Mouse (Mus musculus): ENCODE results near the gene Iqck. TPM values are rescaled to one million over a fixed set of nuclear protein-coding genes. Genes with fewer than 3 reads are reported as not detected.

Gene Iqck
- polyA plus RNA-seq, 1 experiment from 2014 or later = 3.8 TPM

DNA sequence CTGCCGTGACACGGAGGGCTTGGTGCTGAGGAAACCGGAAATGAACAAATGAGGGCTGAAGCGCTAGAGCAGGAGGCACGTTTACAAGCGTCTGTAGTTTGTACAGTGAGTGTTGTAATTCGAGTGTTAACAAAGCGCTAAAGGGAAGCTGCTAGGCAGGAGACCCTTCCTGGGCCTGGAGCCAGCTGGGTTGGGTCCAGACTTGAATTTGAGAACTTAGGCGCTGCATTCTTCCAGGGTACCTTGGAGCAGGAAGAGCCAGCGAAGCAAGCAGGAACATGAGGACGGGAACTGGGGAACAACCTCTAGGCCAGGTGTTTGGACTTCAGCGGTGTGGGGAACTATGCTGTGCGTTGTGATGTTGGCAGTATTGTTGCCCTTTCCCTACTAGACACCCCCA, 47.4 kb downstream of the Iqck start:
- Histone ChIP-seq H3K9me3 (ENCODE audit: control insufficient read depth, low read length) (no peaks in the 10 kb centered on the region), H3K9ac (ENCODE audit: low read depth, low read length) (no peak overlapping the region), H3K4me3 (ENCODE audit: low read length) (no peak overlapping the region), H3K4me2 (ENCODE audit: low read length) (peak overlapping the region; percentile 34), H3K4me1 (ENCODE audit: control insufficient read depth, insufficient read depth, low read depth, low read length) (peaks cover 8% of the 10 kb centered on the region; the same call in 1 of the 2 replicates), H3K27me3 (replicated peaks; ENCODE audit: control insufficient read depth, insufficient read depth, low read length) (no peaks in the 10 kb centered on the region), H3K36me3 (ENCODE audit: control insufficient read depth, insufficient read depth, low read length) (no peaks in the 10 kb centered on the region), H3K27ac (ENCODE audit: low read depth, low read length) (0 out of 2 replicates have a peak overlapping the region, but pooled peaks have one; percentile 54)
- peak; percentile 73 for ATAC-seq
- 36% methylated on average over 13 of the region's 13 CpGs for WGBS

- H3K4me3 ChIP-seq (ENCODE audit: low read length) = no peak overlapping the region
- WGBS = 90% methylated on average over 9 of the region's 9 CpGs
- peaks cover 8% of the 10 kb centered on the region; the same call in 1 of the 2 replicates for H3K4me1 ChIP-seq (ENCODE audit: control insufficient read depth, insufficient read depth, low read depth, low read length)
- H3K4me2 ChIP-seq (ENCODE audit: low read length) = no peak overlapping the region
- no peak overlapping the region for H3K9ac ChIP-seq (ENCODE audit: low read depth, low read length)
- H3K27me3 ChIP-seq (replicated peaks; ENCODE audit: control insufficient read depth, insufficient read depth, low read length) = no peaks in the 10 kb centered on the region
- no peaks in the 10 kb centered on the region for H3K36me3 ChIP-seq (ENCODE audit: control insufficient read depth, insufficient read depth, low read length)
- no peaks in the 10 kb centered on the region for H3K9me3 ChIP-seq (ENCODE audit: control insufficient read depth, low read length)
- no peak overlapping the region for H3K27ac ChIP-seq (ENCODE audit: low read depth, low read length)
- ATAC-seq = no peak
Observed at GRCm38 (mm10) chr7:118903879-118904278, 48.3 kb downstream of the Iqck start.

GRCm38 (mm10) chr7:118904530-118904929, 49.0 kb downstream of the Iqck start:
- WGBS = 86% methylated on average over 4 of the region's 4 CpGs

DNA sequence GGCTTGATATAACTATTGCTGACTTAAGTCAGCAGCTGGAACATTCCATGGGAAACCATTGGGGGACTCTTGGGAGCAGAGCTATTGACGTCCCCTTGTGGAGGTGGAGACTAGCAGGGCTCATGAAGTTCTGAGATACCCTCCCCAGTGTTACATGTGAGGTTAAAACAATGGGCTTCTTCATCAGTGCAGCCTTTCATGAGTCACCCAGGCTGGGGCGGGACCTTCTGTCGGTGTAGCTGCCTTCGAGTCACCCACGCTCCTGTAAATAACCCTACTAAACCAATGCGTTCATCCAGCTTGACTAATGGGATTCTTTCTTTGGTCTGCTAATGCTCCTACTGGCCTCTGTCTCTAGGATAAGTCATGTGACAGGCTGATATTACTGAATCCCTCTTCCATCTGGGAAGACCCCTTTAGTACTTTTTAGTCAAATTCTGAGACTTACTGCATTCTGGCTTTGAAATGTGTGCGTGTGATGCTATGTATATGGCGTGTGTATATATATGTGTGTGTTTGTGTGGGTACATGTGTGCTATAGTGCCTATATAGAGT, 53.5 kb downstream of the Iqck start:
- Histone ChIP-seq H3K4me3 (ENCODE audit: low read length) (no peak overlapping the region), H3K4me2 (ENCODE audit: low read length) (no peak overlapping the region), H3K36me3 (ENCODE audit: control insufficient read depth, insufficient read depth, low read length) (no peaks in the 10 kb centered on the region), H3K27ac (ENCODE audit: low read depth, low read length) (no peak overlapping the region), H3K27me3 (replicated peaks; ENCODE audit: control insufficient read depth, insufficient read depth, low read length) (no peaks in the 10 kb centered on the region), H3K9ac (ENCODE audit: low read depth, low read length) (no peak overlapping the region), H3K9me3 (ENCODE audit: control insufficient read depth, low read length) (no peaks in the 10 kb centered on the region), H3K4me1 (ENCODE audit: control insufficient read depth, insufficient read depth, low read depth, low read length) (peaks cover 8% of the 10 kb centered on the region; the same call in 1 of the 2 replicates)
- WGBS = 72% methylated on average over 8 of the region's 8 CpGs
- ATAC-seq = no peak

More at GRCm38 (mm10) chr7:118904530-118904929, 49.0 kb downstream of the Iqck start:
- H3K4me1 ChIP-seq (ENCODE audit: control insufficient read depth, insufficient read depth, low read depth, low read length) = peaks cover 8% of the 10 kb centered on the region; the same call in 1 of the 2 replicates
- H3K27ac ChIP-seq (ENCODE audit: low read depth, low read length) = no peak overlapping the region
- no peaks in the 10 kb centered on the region for H3K36me3 ChIP-seq (ENCODE audit: control insufficient read depth, insufficient read depth, low read length)
- ATAC-seq = no peak
- H3K4me3 ChIP-seq (ENCODE audit: low read length) = no peak overlapping the region
- no peak overlapping the region for H3K9ac ChIP-seq (ENCODE audit: low read depth, low read length)
- no peaks in the 10 kb centered on the region for H3K27me3 ChIP-seq (replicated peaks; ENCODE audit: control insufficient read depth, insufficient read depth, low read length)
- no peaks in the 10 kb centered on the region for H3K9me3 ChIP-seq (ENCODE audit: control insufficient read depth, low read length)
- no peak overlapping the region for H3K4me2 ChIP-seq (ENCODE audit: low read length)

DNA sequence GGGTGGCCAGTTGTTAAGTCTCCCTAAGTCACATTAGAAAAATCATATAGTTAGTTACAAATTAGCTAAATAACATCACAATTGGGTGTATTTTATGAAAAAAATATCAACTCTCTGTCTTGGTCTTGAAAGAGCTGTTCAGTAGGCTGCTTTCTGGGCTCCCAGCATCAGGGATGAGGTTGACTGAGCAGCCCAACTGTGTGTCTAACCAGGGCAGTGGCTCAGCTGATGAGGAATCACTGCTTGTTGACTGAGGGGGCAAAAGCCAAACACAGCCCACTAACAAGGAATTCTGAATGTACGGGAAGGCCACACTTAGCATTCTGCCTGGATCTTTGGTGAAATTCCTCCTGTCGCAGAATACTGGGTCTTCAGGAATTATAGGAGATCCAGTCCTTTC, 54.9 kb downstream of the Iqck start:
- H3K27ac ChIP-seq (ENCODE audit: low read depth, low read length) = no peak overlapping the region
- H3K4me3 ChIP-seq (ENCODE audit: low read length) = no peak overlapping the region
- no peak overlapping the region for H3K9ac ChIP-seq (ENCODE audit: low read depth, low read length)
- 77% methylated on average over 2 of the region's 2 CpGs for whole genome bisulfite sequencing
- H3K4me1 ChIP-seq (ENCODE audit: control insufficient read depth, insufficient read depth, low read depth, low read length) = peaks cover 8% of the 10 kb centered on the region; the same call in 1 of the 2 replicates
- no peak overlapping the region for H3K4me2 ChIP-seq (ENCODE audit: low read length)
- ATAC-seq = no peak
- H3K27me3 ChIP-seq (replicated peaks; ENCODE audit: control insufficient read depth, insufficient read depth, low read length) = no peaks in the 10 kb centered on the region
- no peaks in the 10 kb centered on the region for H3K9me3 ChIP-seq (ENCODE audit: control insufficient read depth, low read length)
- no peaks in the 10 kb centered on the region for H3K36me3 ChIP-seq (ENCODE audit: control insufficient read depth, insufficient read depth, low read length)

DNA sequence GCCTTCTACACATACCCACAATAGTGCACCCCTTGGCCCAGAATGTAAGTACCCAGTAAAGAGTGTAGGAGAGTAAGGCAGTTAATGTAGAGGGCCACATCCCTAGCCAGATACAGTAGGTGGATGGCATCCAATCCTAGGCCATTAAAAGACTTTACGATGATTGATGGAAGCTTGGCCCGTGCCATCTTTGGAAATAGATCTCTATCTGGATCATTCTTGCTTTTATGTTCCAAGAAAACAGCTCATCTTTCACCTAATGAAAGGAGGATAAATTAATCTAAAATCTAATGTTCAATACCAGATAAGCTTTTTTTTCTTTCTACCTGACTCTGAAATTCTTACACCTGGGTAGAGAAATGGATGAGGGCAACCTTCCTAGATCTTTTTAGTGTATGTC, 55.6 kb downstream of the Iqck start:
- no peaks in the 10 kb centered on the region for H3K9me3 ChIP-seq (ENCODE audit: control insufficient read depth, low read length)
- no peak for ATAC-seq
- H3K27ac ChIP-seq (ENCODE audit: low read depth, low read length) = no peak overlapping the region
- H3K4me1 ChIP-seq (ENCODE audit: control insufficient read depth, insufficient read depth, low read depth, low read length) = peaks cover 8% of the 10 kb centered on the region; the same call in 1 of the 2 replicates
- H3K4me2 ChIP-seq (ENCODE audit: low read length) = no peak overlapping the region
- H3K27me3 ChIP-seq (replicated peaks; ENCODE audit: control insufficient read depth, insufficient read depth, low read length) = no peaks in the 10 kb centered on the region
- H3K4me3 ChIP-seq (ENCODE audit: low read length) = no peak overlapping the region
- H3K9ac ChIP-seq (ENCODE audit: low read depth, low read length) = no peak overlapping the region
- no peaks in the 10 kb centered on the region for H3K36me3 ChIP-seq (ENCODE audit: control insufficient read depth, insufficient read depth, low read length)
- WGBS = 90% methylated on average over 2 of the region's 2 CpGs

GRCm38 (mm10) chr7:118911571-118911970, 56.0 kb downstream of the Iqck start:
- Histone ChIP-seq H3K9ac (ENCODE audit: low read depth, low read length) (no peak overlapping the region), H3K4me3 (ENCODE audit: low read length) (no peak overlapping the region), H3K27me3 (replicated peaks; ENCODE audit: control insufficient read depth, insufficient read depth, low read length) (no peaks in the 10 kb centered on the region), H3K9me3 (ENCODE audit: control insufficient read depth, low read length) (no peaks in the 10 kb centered on the region), H3K27ac (ENCODE audit: low read depth, low read length) (no peak overlapping the region), H3K4me2 (ENCODE audit: low read length) (no peak overlapping the region), H3K4me1 (ENCODE audit: control insufficient read depth, insufficient read depth, low read depth, low read length) (peaks cover 8% of the 10 kb centered on the region; the same call in 1 of the 2 replicates), H3K36me3 (ENCODE audit: control insufficient read depth, insufficient read depth, low read length) (no peaks in the 10 kb centered on the region)
- 53% methylated on average over 7 of the region's 7 CpGs for WGBS
- 0 out of 2 replicates have a peak, but pooled peaks have one; percentile 40 for ATAC-seq

DNA sequence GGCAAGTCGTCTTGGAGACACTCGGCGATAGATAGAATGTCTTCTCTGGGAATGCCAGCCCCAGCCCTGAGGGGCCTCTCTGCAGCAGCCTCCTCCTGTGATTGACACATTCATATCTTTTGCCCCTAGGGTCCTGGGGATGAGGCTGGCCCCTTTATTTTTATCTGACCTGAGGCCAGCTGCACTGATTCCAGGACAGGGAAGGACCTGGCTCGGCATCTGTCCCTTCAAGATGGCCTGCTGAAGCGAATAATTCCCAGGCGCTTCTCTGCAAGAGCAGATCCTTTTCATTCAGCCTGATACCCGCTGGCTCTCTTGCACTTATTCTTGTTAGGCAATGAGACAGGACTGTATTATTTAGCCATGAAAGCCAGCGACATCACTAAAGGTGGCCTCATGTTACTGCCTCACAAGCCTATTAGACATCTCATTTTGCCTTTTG, 56.5 kb downstream of the Iqck start:
- Histone ChIP-seq H3K4me2 (ENCODE audit: low read length) (no peak overlapping the region), H3K27ac (ENCODE audit: low read depth, low read length) (no peak overlapping the region), H3K27me3 (replicated peaks; ENCODE audit: control insufficient read depth, insufficient read depth, low read length) (no peaks in the 10 kb centered on the region), H3K36me3 (ENCODE audit: control insufficient read depth, insufficient read depth, low read length) (no peaks in the 10 kb centered on the region), H3K9me3 (ENCODE audit: control insufficient read depth, low read length) (no peaks in the 10 kb centered on the region), H3K4me3 (ENCODE audit: low read length) (no peak overlapping the region), H3K9ac (ENCODE audit: low read depth, low read length) (no peak overlapping the region), H3K4me1 (ENCODE audit: control insufficient read depth, insufficient read depth, low read depth, low read length) (peaks cover 8% of the 10 kb centered on the region; the same call in 1 of the 2 replicates)
- 11% methylated on average over 8 of the region's 8 CpGs for whole genome bisulfite sequencing
- peak; percentile 54; the same call in 1 of the 2 replicates for ATAC-seq

- Histone ChIP-seq H3K9ac (ENCODE audit: low read depth, low read length) (no peak overlapping the region), H3K27ac (ENCODE audit: low read depth, low read length) (no peak overlapping the region), H3K27me3 (replicated peaks; ENCODE audit: control insufficient read depth, insufficient read depth, low read length) (no peaks in the 10 kb centered on the region), H3K36me3 (ENCODE audit: control insufficient read depth, insufficient read depth, low read length) (no peaks in the 10 kb centered on the region), H3K4me2 (ENCODE audit: low read length) (no peak overlapping the region), H3K9me3 (ENCODE audit: control insufficient read depth, low read length) (no peaks in the 10 kb centered on the region), H3K4me1 (ENCODE audit: control insufficient read depth, insufficient read depth, low read depth, low read length) (peaks cover 8% of the 10 kb centered on the region; the same call in 1 of the 2 replicates), H3K4me3 (ENCODE audit: low read length) (no peak overlapping the region)
- WGBS = 88% methylated on average over 7 of the region's 7 CpGs
- no peak for ATAC-seq
Observed at GRCm38 (mm10) chr7:118914561-118915165, 59.1 kb downstream of the Iqck start.
